Mouse (Mus musculus) heart, embryonic 15.5 days (tissue): ENCODE results near the gene C2cd3. TPM values are rescaled to one million over a fixed set of nuclear protein-coding genes. Genes with fewer than 3 reads are reported as not detected.

Experiments
- ATAC-seq: fragments of 200-750 bp; cut with Nextera tagmentation; replicated peaks from 2 replicates; pipeline ENCODE4 v1.8.0; 2017; ENCODE audit warnings: low read depth, moderate TSS enrichment; ENCODE audit not compliant: insufficient number of reproducible peaks, insufficient read depth, low FRiP score
- H3K27ac ChIP-seq: fragments of 300-500 bp; sonication (generic); 2 replicates; pipeline ENCODE4 v1.5.1; 2015; ENCODE audit warnings: mild to moderate bottlenecking, inconsistent platforms
- H3K27me3 ChIP-seq: fragments of 300-500 bp; sonication (generic); 2 replicates; pipeline ENCODE4 v1.6.1; 2015; ENCODE audit warnings: inconsistent platforms
- H3K36me3 ChIP-seq: fragments of 300-500 bp; sonication (generic); 2 replicates; pipeline ENCODE4 v1.6.1; 2015; ENCODE audit warnings: mild to moderate bottlenecking, inconsistent platforms
- H3K4me1 ChIP-seq: fragments of 300-500 bp; sonication (generic); replicated peaks from 2 replicates; pipeline ENCODE4 v1.6.1; 2015; ENCODE audit warnings: inconsistent platforms
- H3K4me2 ChIP-seq: fragments of 300-500 bp; sonication (generic); 2 replicates; pipeline ENCODE4 v1.6.1; 2015; ENCODE audit warnings: inconsistent platforms, mild to moderate bottlenecking, moderate library complexity
- H3K4me3 ChIP-seq: fragments of 300-500 bp; sonication (generic); 2 replicates; pipeline ENCODE4 v1.5.1; 2015; ENCODE audit warnings: mild to moderate bottlenecking, inconsistent platforms
- H3K9ac ChIP-seq: fragments of 300-500 bp; sonication (generic); 2 replicates; pipeline ENCODE4 v1.6.1; 2015; ENCODE audit warnings: mild to moderate bottlenecking, inconsistent platforms
- H3K9me3 ChIP-seq: fragments of 300-500 bp; sonication (generic); replicated peaks from 2 replicates; pipeline ENCODE4 v1.6.1; 2016; ENCODE audit warnings: inconsistent platforms
- WGBS: fragments of 180-500 bp; shearing (Covaris S2); methylation state at CpG from one replicate; pipeline ENCODE4 v1.1.7; 2015; ENCODE audit warnings: mixed read lengths; 5-methylcytosine and 5-hydroxymethylcytosine counted together
- polyA plus RNA-seq: library from polyadenylated mRNA; unstranded; fragments of >200 nt; fragmentation: Nextera tagmentation; extraction: Ambion mirVana; gene quantifications from 2 replicates; pipeline ENCODE4 v1.2.1, GENCODE M21; 2015

The C2cd3 gene
- polyA plus RNA-seq, 1 experiment from 2014 or later = 11.8 TPM

GRCm38 (mm10) chr7:100500276-100500977 lies 128.4 kb downstream of the C2cd3 start:
- Histone ChIP-seq H3K36me3 (peaks cover 14% of the 10 kb centered on the region), H3K4me2 (no peak overlapping the region), H3K27ac (no peak overlapping the region), H3K4me3 (no peak overlapping the region), H3K9me3 (no peaks in the 10 kb centered on the region), H3K4me1 (peaks cover 11% of the 10 kb centered on the region), H3K27me3 (no peaks in the 10 kb centered on the region), H3K9ac (no peak overlapping the region)
- WGBS = 59% methylated on average over 16 of the region's 16 CpGs
- no peak for ATAC-seq

DNA sequence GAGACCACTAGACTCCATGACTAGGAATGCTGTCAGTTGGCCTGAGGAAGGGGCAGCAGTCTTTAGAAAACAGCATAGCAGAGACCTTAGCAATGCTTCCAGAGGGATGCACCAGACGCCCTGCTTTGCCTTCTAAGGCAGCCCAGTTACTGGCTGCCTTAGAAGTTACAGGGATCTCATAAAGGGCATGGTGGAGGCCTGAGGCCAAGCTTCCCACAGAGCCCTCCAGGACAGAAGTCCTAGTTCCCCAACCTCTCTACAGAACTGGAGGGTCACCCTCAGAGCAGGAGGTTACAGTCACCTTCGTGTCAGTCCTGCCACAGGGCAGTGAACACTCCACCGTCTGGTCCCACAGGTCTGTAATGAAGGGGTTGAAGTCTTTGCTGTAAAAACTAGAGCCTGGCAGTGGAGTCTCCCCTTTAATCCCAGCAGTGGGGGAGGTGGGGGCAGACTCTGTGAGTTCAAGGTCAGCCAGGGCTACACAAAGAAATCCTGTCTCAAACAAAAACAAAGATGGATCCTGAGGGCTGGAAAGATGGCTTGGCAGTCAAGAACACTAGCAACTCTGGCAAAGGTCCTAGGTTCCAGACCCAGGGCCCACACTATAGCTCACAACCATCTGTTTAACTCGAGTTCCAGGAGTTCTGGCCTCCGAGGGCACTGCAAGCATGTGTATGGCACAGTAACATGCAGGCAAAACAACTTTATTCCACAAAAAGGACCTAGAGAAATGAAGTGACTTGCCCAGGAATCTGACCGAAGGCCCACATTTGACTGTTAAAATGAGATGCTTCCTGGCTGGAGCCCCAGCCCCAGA lies 129.2 kb downstream of the C2cd3 start:
- H3K27me3 ChIP-seq = no peaks in the 10 kb centered on the region
- no peak overlapping the region for H3K9ac ChIP-seq
- H3K36me3 ChIP-seq = peaks cover 14% of the 10 kb centered on the region
- no peaks in the 10 kb centered on the region for H3K9me3 ChIP-seq
- H3K4me1 ChIP-seq = peaks cover 3% of the 10 kb centered on the region
- H3K4me2 ChIP-seq = no peak overlapping the region
- H3K27ac ChIP-seq = no peak overlapping the region
- 67% methylated on average over 6 of the region's 6 CpGs for WGBS
- ATAC-seq = no peak
- H3K4me3 ChIP-seq = no peak overlapping the region

- Histone ChIP-seq H3K4me2 (no peak overlapping the region), H3K4me1 (no peaks in the 10 kb centered on the region), H3K27ac (no peak overlapping the region), H3K4me3 (no peak overlapping the region), H3K27me3 (no peaks in the 10 kb centered on the region), H3K9ac (no peak overlapping the region), H3K9me3 (no peaks in the 10 kb centered on the region), H3K36me3 (peaks cover 10% of the 10 kb centered on the region)
- ATAC-seq = no peak
- WGBS = 53% methylated on average over 2 of the region's 2 CpGs
Observed at GRCm38 (mm10) chr7:100501844-100502373, 129.9 kb downstream of the C2cd3 start.

DNA sequence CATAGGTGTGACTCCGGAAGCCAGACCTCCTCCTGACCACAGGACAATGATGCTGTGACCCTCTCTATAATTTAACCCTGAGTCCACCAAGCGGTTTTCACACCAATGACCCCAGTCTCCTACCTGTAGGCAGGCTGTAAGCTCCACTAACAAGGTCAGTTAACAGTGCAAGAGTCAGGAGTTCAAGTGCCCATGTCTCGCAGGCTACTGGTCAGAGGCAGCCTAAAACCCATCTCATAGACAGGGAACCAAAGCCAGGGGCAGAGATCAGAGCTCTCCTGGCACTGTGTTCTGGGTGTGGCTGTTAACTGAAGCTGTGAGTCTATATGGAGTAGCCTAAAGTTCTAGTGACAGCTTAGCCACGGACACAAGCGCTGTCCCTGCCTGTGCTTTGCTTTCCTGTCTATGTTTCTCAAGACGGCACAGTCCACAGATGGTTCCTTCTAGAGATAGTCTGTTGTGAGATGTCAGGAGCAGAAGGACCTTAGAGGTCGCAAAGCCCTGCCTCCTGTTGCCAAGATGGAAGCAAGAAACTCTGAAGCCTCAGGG lies 130.4 kb downstream of the C2cd3 start:
- 65% methylated on average over 7 of the region's 7 CpGs for whole genome bisulfite sequencing
- H3K36me3 ChIP-seq = 0 out of 2 replicates have a peak, but pooled peaks cover 5% of the 10 kb centered on the region
- H3K4me1 ChIP-seq = no peaks in the 10 kb centered on the region

GRCm38 (mm10) chr7:100503076-100503475 lies 131.0 kb downstream of the C2cd3 start:
- 74% methylated on average over 5 of the region's 5 CpGs for WGBS
- H3K36me3 ChIP-seq = no peaks in the 10 kb centered on the region
- H3K27ac ChIP-seq = no peak overlapping the region

More for the DNA sequence above, 130.4 kb downstream of the C2cd3 start:
- Histone ChIP-seq H3K9ac (no peak overlapping the region), H3K4me3 (no peak overlapping the region), H3K27me3 (no peaks in the 10 kb centered on the region), H3K27ac (no peak overlapping the region), H3K4me2 (no peak overlapping the region), H3K9me3 (no peaks in the 10 kb centered on the region)
- no peak for ATAC-seq

DNA sequence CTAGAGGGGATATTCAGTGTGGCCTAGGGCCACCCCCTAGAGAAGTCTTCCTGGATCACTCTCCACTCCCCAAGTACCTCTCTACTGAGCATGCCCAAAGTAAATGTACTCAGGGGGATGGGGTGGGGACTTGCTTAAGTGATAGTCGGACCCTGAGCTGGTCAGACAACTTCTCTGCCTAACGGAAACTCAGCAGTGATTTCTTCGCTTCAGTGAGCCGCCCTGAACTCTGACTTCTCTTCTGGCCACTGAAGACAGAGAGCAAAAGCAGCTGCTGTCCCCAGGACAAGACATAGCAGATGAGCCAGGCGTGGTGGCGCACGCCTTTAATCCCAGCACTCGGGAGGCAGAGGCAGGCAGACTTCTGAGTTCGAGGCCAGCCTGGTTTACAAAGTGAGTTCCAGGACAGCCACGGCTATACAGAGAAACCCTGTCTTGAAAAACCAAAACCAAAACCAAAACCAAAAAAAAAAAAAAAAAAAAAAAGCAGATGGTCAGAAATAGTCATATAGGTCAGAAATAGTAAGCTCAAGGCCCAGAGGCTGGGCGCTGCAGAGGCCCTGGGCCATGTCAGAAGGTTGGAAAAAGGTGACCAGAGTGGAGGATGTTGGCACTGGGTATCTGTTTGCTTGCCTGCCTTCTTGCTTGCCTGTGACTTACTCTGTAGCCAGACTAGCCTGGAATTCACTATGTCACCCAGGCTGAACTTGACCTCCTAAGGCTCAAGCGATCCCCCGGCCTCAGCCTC lies 132.9 kb downstream of the C2cd3 start:
- Histone ChIP-seq H3K9me3 (no peaks in the 10 kb centered on the region), H3K27me3 (no peaks in the 10 kb centered on the region), H3K36me3 (no peaks in the 10 kb centered on the region), H3K27ac (no peak overlapping the region), H3K9ac (no peak overlapping the region), H3K4me3 (no peak overlapping the region), H3K4me2 (no peak overlapping the region), H3K4me1 (no peaks in the 10 kb centered on the region)
- ATAC-seq = no peak
- 78% methylated on average over 13 of the region's 13 CpGs for WGBS

More at GRCm38 (mm10) chr7:100503076-100503475, 131.0 kb downstream of the C2cd3 start:
- no peaks in the 10 kb centered on the region for H3K9me3 ChIP-seq
- no peak overlapping the region for H3K4me2 ChIP-seq
- H3K9ac ChIP-seq = no peak overlapping the region
- no peak overlapping the region for H3K4me3 ChIP-seq
- no peaks in the 10 kb centered on the region for H3K27me3 ChIP-seq
- no peak for ATAC-seq
- no peaks in the 10 kb centered on the region for H3K4me1 ChIP-seq

- no peak overlapping the region for H3K9ac ChIP-seq
- H3K27ac ChIP-seq = no peak overlapping the region
- H3K4me1 ChIP-seq = no peaks in the 10 kb centered on the region
- no peaks in the 10 kb centered on the region for H3K36me3 ChIP-seq
- no peak overlapping the region for H3K4me2 ChIP-seq
- H3K27me3 ChIP-seq = no peaks in the 10 kb centered on the region
- H3K4me3 ChIP-seq = no peak overlapping the region
- ATAC-seq = no peak
- 58% methylated on average over 4 of the region's 4 CpGs for WGBS
- no peaks in the 10 kb centered on the region for H3K9me3 ChIP-seq
Observed at GRCm38 (mm10) chr7:100506494-100506893, 134.5 kb downstream of the C2cd3 start.

- WGBS = 43% methylated on average over 3 of the region's 3 CpGs
- Histone ChIP-seq H3K4me3 (no peak overlapping the region), H3K27ac (no peak overlapping the region), H3K9me3 (no peaks in the 10 kb centered on the region), H3K4me1 (no peaks in the 10 kb centered on the region), H3K4me2 (no peak overlapping the region), H3K27me3 (no peaks in the 10 kb centered on the region), H3K9ac (no peak overlapping the region), H3K36me3 (no peaks in the 10 kb centered on the region)
- ATAC-seq = no peak
Observed at GRCm38 (mm10) chr7:100508670-100509069, 136.6 kb downstream of the C2cd3 start.

DNA sequence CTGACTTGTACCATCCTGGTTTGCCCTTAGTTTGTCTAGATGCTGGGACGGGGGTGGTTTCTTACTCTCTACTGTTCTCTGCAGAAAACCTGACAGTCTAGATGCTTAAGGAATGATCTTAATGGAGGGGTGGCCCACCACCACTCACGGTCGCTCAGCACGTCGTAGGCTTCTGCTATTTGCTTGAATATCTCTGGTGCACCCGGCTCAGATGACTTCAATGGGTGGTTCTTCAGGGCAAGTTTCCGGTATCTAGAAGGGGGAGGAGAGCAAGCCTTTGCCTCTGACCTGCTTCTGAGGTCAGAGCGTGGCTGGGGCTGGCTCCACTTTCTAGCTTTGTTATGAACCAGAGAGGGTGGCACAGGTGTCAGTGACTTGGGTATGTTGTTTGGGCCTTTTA lies 139.6 kb downstream of the C2cd3 start:
- no peak for ATAC-seq
- 62% methylated on average over 8 of the region's 8 CpGs for WGBS
- Histone ChIP-seq H3K4me2 (no peak overlapping the region), H3K4me3 (no peak overlapping the region), H3K36me3 (no peaks in the 10 kb centered on the region), H3K4me1 (no peaks in the 10 kb centered on the region), H3K27ac (no peak overlapping the region), H3K9me3 (no peaks in the 10 kb centered on the region), H3K27me3 (0 out of 2 replicates have a peak, but pooled peaks cover 3% of the 10 kb centered on the region), H3K9ac (no peak overlapping the region)

- peak within 1 kb of the TSS; percentile 41; the same call in 1 of the 2 replicates for H3K4me2 ChIP-seq
- no peaks in the 10 kb centered on the region for H3K9me3 ChIP-seq
- no peaks in the 10 kb centered on the region for H3K36me3 ChIP-seq
- 0 out of 2 replicates have a peak, but pooled peaks cover 3% of the 10 kb centered on the region for H3K27me3 ChIP-seq
- no peaks in the 10 kb centered on the region for H3K4me1 ChIP-seq
- H3K27ac ChIP-seq = no peak within 1 kb of the TSS
- no peak for ATAC-seq
- H3K4me3 ChIP-seq = no peak within 1 kb of the TSS
- H3K9ac ChIP-seq = no peak within 1 kb of the TSS
- WGBS = 43% methylated on average over 11 of the region's 11 CpGs
Observed at GRCm38 (mm10) chr7:100514573-100514972, 142.5 kb downstream of the C2cd3 start, which contains the start of gene Dnajb13. Gene Dnajb13, minus strand, starts transcription at chr7:100514960.
